Mouse (Mus musculus): ENCODE results near the gene Chn2. TPM values are rescaled to one million over a fixed set of nuclear protein-coding genes. Genes with fewer than 3 reads are reported as not detected.

Chn2 gene
- polyA plus RNA-seq, 1 experiment from 2014 or later = 16.8 TPM

- DNase-seq (ENCODE audit: low spot score) (no peak), ATAC-seq (replicated peaks; ENCODE audit: low FRiP score, low read depth) (no peak)
- no peak for TF ChIP-seq CTCF (IDR thresholded peaks at IDR 0.05; ENCODE audit: low read depth)
- Histone ChIP-seq H3K4me3 (replicated peaks; ENCODE audit: low read depth, low read length) (no peak overlapping the region), H3K27me3 (ENCODE audit: insufficient read depth, low read length) (no peaks in the 10 kb centered on the region), H3K36me3 (ENCODE audit: insufficient read depth, low read length) (no peaks in the 10 kb centered on the region), H3K27ac (no peak overlapping the region), H3K9me3 (replicated peaks; ENCODE audit: low read length) (no peaks in the 10 kb centered on the region), H3K4me2 (ENCODE audit: low read length) (no peak overlapping the region), H3K9ac (ENCODE audit: low read depth, low read length) (no peak overlapping the region), H3K4me1 (replicated peaks; ENCODE audit: insufficient read depth, low read length) (no peaks in the 10 kb centered on the region)
- WGBS = 89% methylated on average over 9 of the region's 9 CpGs
Measured at GRCm38 (mm10) chr6:54116299-54116698, 76.9 kb downstream of the Chn2 start.

- H3K27me3 ChIP-seq (ENCODE audit: insufficient read depth, low read length) = no peaks in the 10 kb centered on the region
Measured at GRCm38 (mm10) chr6:54117001-54117591, 77.7 kb downstream of the Chn2 start.

DNA sequence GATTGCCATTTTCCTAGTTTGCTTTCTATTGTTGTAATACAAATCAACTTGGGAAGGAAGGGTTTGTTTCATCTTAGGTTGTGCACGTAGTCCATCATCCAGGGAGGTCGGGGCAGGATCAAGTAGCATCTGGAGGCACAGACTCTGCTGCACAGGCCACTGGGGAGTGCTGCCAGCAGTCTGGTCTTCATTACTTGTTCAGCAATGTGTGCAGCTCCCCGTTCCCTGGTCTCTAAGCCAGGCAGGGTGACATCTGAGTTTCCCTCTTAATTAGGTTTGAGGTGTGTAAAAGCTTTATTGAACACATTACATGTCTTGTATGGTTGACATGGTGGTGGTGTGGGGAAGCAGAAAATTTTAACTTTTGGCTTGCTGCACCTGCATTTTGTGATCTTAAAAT lies 79.0 kb downstream of the Chn2 start:
- Histone ChIP-seq H3K27me3 (ENCODE audit: insufficient read depth, low read length) (no peaks in the 10 kb centered on the region), H3K9me3 (replicated peaks; ENCODE audit: low read length) (no peaks in the 10 kb centered on the region), H3K4me3 (replicated peaks; ENCODE audit: low read depth, low read length) (no peak overlapping the region), H3K27ac (no peak overlapping the region), H3K4me1 (replicated peaks; ENCODE audit: insufficient read depth, low read length) (no peaks in the 10 kb centered on the region), H3K36me3 (ENCODE audit: insufficient read depth, low read length) (no peaks in the 10 kb centered on the region), H3K9ac (ENCODE audit: low read depth, low read length) (no peak overlapping the region), H3K4me2 (ENCODE audit: low read length) (no peak overlapping the region)
- no peak for DNase-seq (ENCODE audit: low spot score)
- ATAC-seq (replicated peaks; ENCODE audit: low FRiP score, low read depth) = no peak
- WGBS = 65% methylated on average over 3 of the region's 3 CpGs
- no peak for TF ChIP-seq CTCF (IDR thresholded peaks at IDR 0.05; ENCODE audit: low read depth)

More at GRCm38 (mm10) chr6:54117001-54117591, 77.7 kb downstream of the Chn2 start:
- H3K4me3 ChIP-seq (replicated peaks; ENCODE audit: low read depth, low read length) = no peak overlapping the region
- TF ChIP-seq CTCF (IDR thresholded peaks at IDR 0.05; ENCODE audit: low read depth) = no peak
- no peaks in the 10 kb centered on the region for H3K9me3 ChIP-seq (replicated peaks; ENCODE audit: low read length)
- ATAC-seq (replicated peaks; ENCODE audit: low FRiP score, low read depth) = no peak
- no peak overlapping the region for H3K27ac ChIP-seq
- H3K9ac ChIP-seq (ENCODE audit: low read depth, low read length) = no peak overlapping the region
- H3K36me3 ChIP-seq (ENCODE audit: insufficient read depth, low read length) = no peaks in the 10 kb centered on the region
- no peak for DNase-seq (ENCODE audit: low spot score)
- WGBS = 88% methylated on average over 7 of the region's 7 CpGs
- H3K4me1 ChIP-seq (replicated peaks; ENCODE audit: insufficient read depth, low read length) = no peaks in the 10 kb centered on the region
- H3K4me2 ChIP-seq (ENCODE audit: low read length) = no peak overlapping the region

- Histone ChIP-seq H3K9ac (ENCODE audit: low read depth, low read length) (no peak overlapping the region), H3K4me2 (ENCODE audit: low read length) (no peak overlapping the region), H3K36me3 (ENCODE audit: insufficient read depth, low read length) (no peaks in the 10 kb centered on the region), H3K27ac (no peak overlapping the region), H3K4me3 (replicated peaks; ENCODE audit: low read depth, low read length) (no peak overlapping the region), H3K27me3 (ENCODE audit: insufficient read depth, low read length) (no peaks in the 10 kb centered on the region), H3K4me1 (replicated peaks; ENCODE audit: insufficient read depth, low read length) (no peaks in the 10 kb centered on the region), H3K9me3 (replicated peaks; ENCODE audit: low read length) (no peaks in the 10 kb centered on the region)
- no peak for DNase-seq (ENCODE audit: low spot score)
- 83% methylated on average over 4 of the region's 4 CpGs for WGBS
- no peak for TF ChIP-seq CTCF (IDR thresholded peaks at IDR 0.05; ENCODE audit: low read depth)
- ATAC-seq (replicated peaks; ENCODE audit: low FRiP score, low read depth) = no peak
Measured at GRCm38 (mm10) chr6:54118897-54119296, 79.5 kb downstream of the Chn2 start.

- H3K36me3 ChIP-seq (ENCODE audit: insufficient read depth, low read length) = no peaks in the 10 kb centered on the region
- no peak overlapping the region for H3K9ac ChIP-seq (ENCODE audit: low read depth, low read length)
- TF ChIP-seq CTCF (IDR thresholded peaks at IDR 0.05; ENCODE audit: low read depth) = no peak
- H3K27ac ChIP-seq = no peak overlapping the region
- H3K4me3 ChIP-seq (replicated peaks; ENCODE audit: low read depth, low read length) = no peak overlapping the region
- H3K4me2 ChIP-seq (ENCODE audit: low read length) = no peak overlapping the region
- no peak for DNase-seq (ENCODE audit: low spot score)
- H3K27me3 ChIP-seq (ENCODE audit: insufficient read depth, low read length) = no peaks in the 10 kb centered on the region
- no peaks in the 10 kb centered on the region for H3K4me1 ChIP-seq (replicated peaks; ENCODE audit: insufficient read depth, low read length)
- no peak for ATAC-seq (replicated peaks; ENCODE audit: low FRiP score, low read depth)
- WGBS = 84% methylated on average over 2 of the region's 2 CpGs
- H3K9me3 ChIP-seq (replicated peaks; ENCODE audit: low read length) = no peaks in the 10 kb centered on the region
Measured at GRCm38 (mm10) chr6:54119461-54119860, 80.1 kb downstream of the Chn2 start.

GRCm38 (mm10) chr6:54119885-54120666 lies 80.7 kb downstream of the Chn2 start:
- DNase-seq (ENCODE audit: low spot score) = no peak
- Histone ChIP-seq H3K9me3 (replicated peaks; ENCODE audit: low read length) (no peaks in the 10 kb centered on the region), H3K4me1 (replicated peaks; ENCODE audit: insufficient read depth, low read length) (no peaks in the 10 kb centered on the region), H3K36me3 (ENCODE audit: insufficient read depth, low read length) (no peaks in the 10 kb centered on the region), H3K9ac (ENCODE audit: low read depth, low read length) (no peak overlapping the region), H3K4me3 (replicated peaks; ENCODE audit: low read depth, low read length) (no peak overlapping the region), H3K27me3 (ENCODE audit: insufficient read depth, low read length) (no peaks in the 10 kb centered on the region), H3K27ac (no peak overlapping the region), H3K4me2 (ENCODE audit: low read length) (no peak overlapping the region)
- ATAC-seq (replicated peaks; ENCODE audit: low FRiP score, low read depth) = no peak
- WGBS = 50% methylated on average over 13 of the region's 13 CpGs
- TF ChIP-seq CTCF (IDR thresholded peaks at IDR 0.05; ENCODE audit: low read depth) = no peak

All from kidney, postnatal 0 days (tissue).